ENCODE assay signal across 13 mouse cellular contexts in genomic region chr10:45193330-45194310, GRCm38 (mm10). TPM values are rescaled to one million over a fixed set of nuclear protein-coding genes. Genes with fewer than 3 reads are reported as not detected.
DNase-seq lines count a peak whose midpoint lies in the region; ATAC-seq and TF ChIP-seq lines count a peak whose summit lies in the region.
"Had no signal": no experiment of that assay in that cellular context is flagged by ENCODE, and none has a peak within 500 bp of the region (broad histone marks: within the 10 kb centered on the region; RNA-seq: fewer than 3 reads in every experiment).

No protein-coding gene starts in this region.

- TF ChIP-seq POLR2A in ES-Bruce4 (IDR thresholded peaks at IDR 0.05; ENCODE audit: insufficient read depth, low read length): no peak

- H3K4me3 ChIP-seq in forebrain, postnatal 0 days (ENCODE audit: low read depth, low read length): no peak overlapping the region
- no peak overlapping the region for H3K4me3 ChIP-seq in forebrain, embryonic 10.5 days
- H3K4me3 ChIP-seq in ES-Bruce4 (ENCODE audit: low read depth, low read length): no peak overlapping the region
- no peak overlapping the region for H3K4me3 ChIP-seq in midbrain, embryonic 13.5 days (replicated peaks)
- H3K4me3 ChIP-seq: gastrocnemius, adult 2 months; heart, embryonic 12.5 days had no signal

- no peaks in the 10 kb centered on the region for H3K9me3 ChIP-seq in forebrain, postnatal 0 days (ENCODE audit: low read length)
- no peaks in the 10 kb centered on the region for H3K9me3 ChIP-seq in forebrain, embryonic 10.5 days
- H3K9me3 ChIP-seq in ES-Bruce4 (replicated peaks; ENCODE audit: control insufficient read depth, insufficient read depth, low read length, poor library complexity, severe bottlenecking): no peaks in the 10 kb centered on the region
- H3K9me3 ChIP-seq in midbrain, embryonic 13.5 days: no peaks in the 10 kb centered on the region

- H3K4me1 ChIP-seq in forebrain, postnatal 0 days (ENCODE audit: insufficient read depth): no peaks in the 10 kb centered on the region
- 0 out of 2 replicates have a peak, but pooled peaks cover 3% of the 10 kb centered on the region for H3K4me1 ChIP-seq in forebrain, embryonic 10.5 days
- H3K4me1 ChIP-seq in ES-Bruce4 (ENCODE audit: control insufficient read depth, insufficient read depth, low read length): no peaks in the 10 kb centered on the region
- H3K4me1 ChIP-seq in midbrain, embryonic 13.5 days (replicated peaks): peaks cover 5% of the 10 kb centered on the region; the same call in 1 of the 2 replicates

- ATAC-seq in forebrain, postnatal 0 days: peak; percentile 34; the same call in 1 of the 2 replicates
- peak; percentile 83 for ATAC-seq in midbrain, embryonic 13.5 days

- no peaks in the 10 kb centered on the region for H3K27me3 ChIP-seq in forebrain, postnatal 0 days (ENCODE audit: insufficient read depth, low read length)
- H3K27me3 ChIP-seq in forebrain, embryonic 10.5 days (ENCODE audit: poor library complexity, severe bottlenecking): no peaks in the 10 kb centered on the region
- no peaks in the 10 kb centered on the region for H3K27me3 ChIP-seq in ES-Bruce4 (ENCODE audit: control insufficient read depth, insufficient read depth, low read length, poor library complexity, severe bottlenecking)
- no peaks in the 10 kb centered on the region for H3K27me3 ChIP-seq in midbrain, embryonic 13.5 days
- H3K27me3 ChIP-seq: heart, embryonic 12.5 days had no signal

- WGBS in forebrain, postnatal 0 days: 55% methylated on average over 14 of the region's 14 CpGs
- 78% methylated on average over 14 of the region's 14 CpGs for WGBS in forebrain, embryonic 10.5 days
- 57% methylated on average over 14 of the region's 14 CpGs for WGBS in midbrain, embryonic 13.5 days

- TF ChIP-seq CTCF in forebrain, postnatal 0 days (IDR thresholded peaks at IDR 0.05; ENCODE audit: low read depth): no peak
- no peak for TF ChIP-seq CTCF in ES-Bruce4 (IDR thresholded peaks at IDR 0.05; ENCODE audit: low read depth, low read length)

- TF ChIP-seq EP300 in ES-Bruce4 (IDR thresholded peaks at IDR 0.05; ENCODE audit: insufficient read depth, low read depth, low read length): peak; percentile 89

- H3K9ac ChIP-seq in forebrain, postnatal 0 days: no peak overlapping the region
- H3K9ac ChIP-seq in ES-Bruce4 (ENCODE audit: low read depth, poor library complexity, severe bottlenecking): no peak overlapping the region
- no peak overlapping the region for H3K9ac ChIP-seq in midbrain, embryonic 13.5 days (replicated peaks)
- H3K9ac ChIP-seq: heart, embryonic 12.5 days had no signal

- H3K36me3 ChIP-seq in forebrain, postnatal 0 days (ENCODE audit: insufficient read depth): no peaks in the 10 kb centered on the region
- no peaks in the 10 kb centered on the region for H3K36me3 ChIP-seq in forebrain, embryonic 10.5 days (replicated peaks)
- no peaks in the 10 kb centered on the region for H3K36me3 ChIP-seq in ES-Bruce4 (ENCODE audit: control insufficient read depth, insufficient read depth, low read length, poor library complexity, severe bottlenecking)
- no peaks in the 10 kb centered on the region for H3K36me3 ChIP-seq in midbrain, embryonic 13.5 days
- H3K36me3 ChIP-seq: heart, embryonic 12.5 days had no signal

- H3K27ac ChIP-seq in forebrain, postnatal 0 days (ENCODE audit: low read depth, low read length): no peak overlapping the region
- H3K27ac ChIP-seq in forebrain, embryonic 10.5 days: no peak overlapping the region
- H3K27ac ChIP-seq in ES-Bruce4 (ENCODE audit: insufficient read depth, low read length): no peak overlapping the region
- H3K27ac ChIP-seq in midbrain, embryonic 13.5 days: peak overlapping the region; percentile 57
- H3K27ac ChIP-seq: gastrocnemius, adult 2 months had no signal

- H3K4me2 ChIP-seq in forebrain, postnatal 0 days (ENCODE audit: low read depth): no peak overlapping the region
- H3K4me2 ChIP-seq in midbrain, embryonic 13.5 days (replicated peaks): no peak overlapping the region
- H3K4me2 ChIP-seq: heart, embryonic 12.5 days had no signal

- no peak for DNase-seq in forebrain, postnatal 0 days
- no peak for DNase-seq in forebrain, embryonic 10.5 days (ENCODE audit: extremely low spot score, low spot score)
- peak; percentile 39 for DNase-seq in embryo, embryonic 11 days
- no peak for DNase-seq in layer of hippocampus, adult 11-12 months (ENCODE audit: low spot score)
- DNase-seq in thymus, postnatal 36 days: no peak
- no peak for DNase-seq in thymus, postnatal 10 days (ENCODE audit: low spot score in 2 of 2)
- DNase-seq: adrenal gland, postnatal 36 days; cerebellum, adult 2 months; gastrocnemius, adult 2 months; kidney, postnatal 10 days had no signal

RNA-seq across cellular contexts. Expression of gene Popdc3, which starts 15.7 kb away (rescaled TPM):
- 2.3 and 2.6 TPM in 2 replicates for total RNA-seq in forebrain, postnatal 0 days (2014; rRNA removed)
- polyA plus RNA-seq in forebrain, postnatal 0 days (2015; fragmentation: Nextera tagmentation; extraction: Ambion mirVana): 1.6 and 2.9 TPM in 2 replicates
- 0.07 and 0.14 TPM in 2 replicates for polyA plus RNA-seq in forebrain, embryonic 10.5 days (2016; fragmentation: Nextera tagmentation; extraction: Ambion mirVana)
- not detected in 2 replicates for polyA plus RNA-seq in ES-Bruce4 (2011; ENCODE audit: insufficient read depth, insufficient read length, low read depth, missing spikeins)
- 0.54 and 0.73 TPM in 2 replicates for polyA plus RNA-seq in midbrain, embryonic 13.5 days (2015; fragmentation: Nextera tagmentation; extraction: Ambion mirVana)
